Mouse (Mus musculus) T-cell, adult 66 days (primary cell): ENCODE results near the gene Antxr2. TPM values are rescaled to one million over a fixed set of nuclear protein-coding genes. Genes with fewer than 3 reads are reported as not detected.

Experiments used
- total RNA-seq, 2 experiments: library from RNA; stranded (reverse); gene quantifications; 3 replicates in 1 of 2; 4 replicates in 1 of 2; pipeline ENCODE4 v1.2.4; 2023

Gene Antxr2
- 10 to 100 TPM; 22.6 to 23.3 TPM for total RNA-seq

DNA sequence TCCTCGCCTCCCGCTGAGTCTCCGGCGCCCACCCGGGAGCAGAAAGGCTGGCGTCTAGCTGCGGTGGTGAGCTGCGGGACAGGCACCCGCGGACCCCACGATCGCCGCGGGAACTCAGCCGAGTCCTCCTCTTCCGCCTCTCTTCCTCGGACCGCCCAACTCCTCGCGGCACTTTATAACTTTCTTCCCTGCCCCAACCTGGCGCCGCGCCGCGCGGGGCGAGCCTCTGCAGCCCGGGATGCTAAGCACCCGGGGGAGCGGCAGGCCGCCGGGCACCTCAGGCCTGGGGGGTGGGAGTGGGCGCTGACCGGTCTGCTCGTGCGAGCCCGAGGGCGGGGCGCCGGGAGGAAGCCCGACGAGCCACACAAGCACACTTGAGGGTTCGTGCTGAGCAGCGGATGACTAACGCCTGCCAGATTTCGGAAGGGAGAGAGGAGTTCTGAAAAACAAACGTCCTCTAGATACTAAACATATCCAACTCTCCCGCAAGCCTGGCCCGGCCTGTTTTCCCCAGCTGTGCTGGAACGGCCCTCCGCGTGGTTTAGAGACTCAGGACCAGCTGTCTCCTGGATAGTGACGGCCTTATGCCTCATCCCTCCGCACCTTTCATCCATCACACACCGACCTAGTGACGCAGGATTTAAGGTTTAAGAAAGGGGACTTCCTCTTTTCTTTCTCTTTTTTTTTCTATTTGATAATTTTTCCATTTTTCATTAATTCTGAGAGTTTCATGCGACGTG lies at the start of gene Antxr2:
TSS of gene Antxr2 (minus strand) at position 142 of the 740 bp plus-strand sequence.

Other genes starting within 250 kb of the Antxr2 start
- under 1 TPM; 0.15 to 0.21 TPM for gene Prdm8, start 136.2 kb upstream of the Antxr2 start, total RNA-seq
- not detected for gene Fgf5, start 223.1 kb upstream of the Antxr2 start, total RNA-seq